Mouse (Mus musculus) neutrophil, adult 5-6 weeks (primary cell): ENCODE data around the gene Fus. TPM values are rescaled to one million over a fixed set of nuclear protein-coding genes. Genes with fewer than 3 reads are reported as not detected.
A peak's percentile ranks its signal among the peaks of the same experiment; 100 is the strongest.

Source experiments
- ATAC-seq: fragments of 151-379, 151-347 bp; 2 replicates; pipeline ENCODE4 v1.8.0; 2017; ENCODE audit warnings: mild to moderate bottlenecking, moderate TSS enrichment; ENCODE audit not compliant: insufficient number of reproducible peaks, poor library complexity, low FRiP score, severe bottlenecking; ENCODE audit errors: extremely low read depth
- total RNA-seq: library from RNA; stranded (forward); fragments of 200-1000 nt; gene quantifications from 2 replicates; pipeline ENCODE4 v1.2.3, GENCODE M21; 2017

Gene Fus
- 121 and 134 TPM in 2 replicates for total RNA-seq

DNA sequence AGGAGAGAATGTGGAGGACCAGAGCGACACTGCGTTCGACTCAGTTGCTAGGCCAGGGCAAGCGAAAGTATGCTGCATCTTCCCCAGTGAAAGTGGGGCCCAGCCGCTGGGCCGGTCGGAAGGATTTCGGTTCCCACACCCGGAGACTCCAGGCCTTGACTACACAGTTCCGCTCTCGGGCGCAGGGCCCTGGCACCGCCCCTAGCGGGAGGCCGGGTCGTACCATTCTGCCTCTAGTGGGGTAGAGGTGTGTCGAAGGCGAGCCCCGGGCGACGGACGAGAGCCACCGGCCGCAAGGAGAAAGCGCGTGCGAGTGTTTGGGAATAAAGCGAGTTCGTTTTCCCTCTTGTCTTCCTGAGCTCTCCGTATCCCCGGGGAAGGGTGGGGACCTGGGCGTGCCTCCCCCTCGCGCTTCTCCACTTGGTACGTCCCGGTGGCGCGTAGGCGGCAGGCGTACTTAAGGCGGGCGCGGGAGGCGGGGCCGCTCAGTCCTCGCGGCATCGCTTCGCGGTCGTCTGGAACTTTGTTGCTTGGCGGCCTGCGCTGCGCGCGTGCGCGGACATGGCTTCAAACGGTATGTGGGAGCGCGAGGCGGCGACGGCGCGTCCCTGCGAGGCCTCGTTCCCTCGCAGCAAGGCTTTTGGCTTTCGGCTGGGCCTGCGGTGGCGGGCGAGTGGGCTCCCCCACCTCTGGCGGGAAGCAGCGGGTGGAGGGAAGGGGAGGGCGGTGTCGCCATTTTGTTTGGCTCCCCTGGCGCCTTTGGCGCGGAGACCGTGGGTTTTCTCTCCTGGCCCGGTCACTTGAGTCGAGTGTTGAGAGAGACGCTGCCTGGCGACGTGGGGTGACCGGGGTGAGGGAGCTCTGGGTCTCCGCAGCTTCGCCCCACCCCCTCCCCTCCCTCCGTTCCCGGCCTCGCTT lies at the start of gene Fus:
Fus (plus strand) TSS at position 454 of the 918 bp plus-strand sequence.
- peak; percentile 91 for ATAC-seq

DNA sequence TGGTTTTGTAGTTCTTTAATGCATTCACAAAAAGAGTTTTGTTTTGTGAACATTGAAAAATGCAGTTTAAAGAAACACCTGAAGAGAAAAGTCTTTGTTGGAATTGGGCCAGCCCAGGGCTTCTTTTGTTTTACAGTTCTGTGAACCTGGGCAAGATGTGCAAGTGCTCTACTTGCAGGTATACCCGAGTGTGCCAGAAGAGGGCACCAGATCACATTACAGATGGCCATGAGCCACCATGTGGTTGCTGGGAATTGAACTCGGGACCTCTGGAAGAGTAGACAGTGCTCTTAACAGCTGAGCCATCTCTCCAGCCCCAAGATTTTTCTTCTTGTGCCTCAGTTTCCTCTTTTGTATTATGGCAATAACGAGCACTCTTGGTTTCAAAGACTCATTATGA lies 49.1 kb upstream of the Fus start:
- no peak for ATAC-seq

DNA sequence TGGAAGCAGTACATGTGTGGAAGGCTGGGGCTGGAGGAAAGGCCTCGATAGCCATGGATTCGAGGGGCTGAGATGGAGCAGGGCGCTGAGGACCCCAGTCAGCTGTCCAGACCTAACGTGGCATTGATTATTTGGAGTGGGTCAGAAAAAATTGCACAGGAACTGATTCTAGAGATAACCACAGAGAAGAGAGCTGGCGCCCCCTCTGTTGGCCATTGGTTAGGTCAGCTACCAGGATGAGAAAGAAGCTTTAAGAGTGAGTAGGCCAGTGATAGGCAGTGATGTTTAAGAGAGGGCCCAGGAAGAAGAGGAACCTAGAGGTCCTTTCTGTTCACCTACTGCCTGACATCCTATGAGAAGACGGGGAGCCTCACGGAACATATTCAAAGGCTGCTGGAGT lies 48.0 kb upstream of the Fus start:
- ATAC-seq = no peak

DNA sequence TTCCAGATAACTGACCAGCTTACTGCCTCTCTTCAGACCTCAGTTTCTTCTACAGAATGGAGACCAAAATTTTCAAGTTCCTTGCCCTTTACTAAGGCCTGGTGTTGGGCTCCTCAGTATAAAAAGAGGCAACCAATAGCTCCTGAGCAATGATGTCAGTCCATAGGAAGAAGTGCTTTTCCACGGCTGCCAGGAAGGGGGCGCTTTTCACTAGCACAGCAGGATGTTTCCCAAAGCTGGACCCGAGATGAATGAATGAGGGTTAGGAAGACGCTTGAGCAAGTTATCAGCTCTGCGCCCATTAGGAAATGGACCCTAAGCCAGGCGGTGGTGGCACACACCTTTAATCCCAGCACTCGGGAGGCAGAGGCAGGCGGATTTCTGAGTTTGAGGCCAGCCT lies 45.7 kb upstream of the Fus start:
- no peak for ATAC-seq

DNA sequence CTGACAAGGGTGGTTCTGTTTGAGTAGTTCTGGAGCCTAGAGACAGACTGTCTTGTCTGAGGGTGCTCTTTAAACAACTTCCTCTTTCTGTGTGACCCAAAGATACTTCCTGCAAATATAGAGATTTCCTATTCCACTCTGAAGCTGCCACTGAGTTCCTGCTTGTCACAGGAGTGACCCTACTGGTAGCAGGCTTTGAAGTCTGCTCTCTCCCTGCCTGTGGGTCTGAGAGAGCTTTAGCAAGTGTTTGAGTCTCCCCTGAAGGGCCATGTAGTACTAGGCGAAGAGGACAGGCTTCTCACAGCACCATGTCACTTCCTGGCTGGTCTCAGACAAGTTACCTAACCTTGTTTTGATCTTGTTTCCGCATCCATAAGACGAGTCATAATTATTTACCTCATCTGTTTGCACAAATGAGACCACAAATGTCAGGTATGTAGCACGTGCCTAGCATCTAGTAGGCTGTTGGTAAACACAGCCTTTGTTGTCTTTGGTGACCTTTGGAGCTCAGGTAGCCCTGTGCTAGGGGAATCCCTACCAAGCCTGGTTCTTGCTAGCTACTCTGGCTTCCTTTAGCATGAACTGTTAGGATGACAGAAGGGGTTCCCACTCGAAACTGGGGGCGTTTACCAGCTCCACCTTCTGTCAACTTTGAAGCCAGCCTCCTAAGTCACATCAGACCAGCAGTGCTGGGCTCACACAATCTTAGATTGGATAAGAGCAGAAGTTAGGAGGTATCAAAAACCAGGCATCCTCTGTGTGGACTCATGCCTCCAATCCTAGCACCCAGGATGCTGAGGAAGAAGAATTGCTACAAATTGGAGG lies 44.6 kb upstream of the Fus start:
- ATAC-seq = peak; percentile 74

- no peak for ATAC-seq
Observed at GRCm38 (mm10) chr7:127923714-127924113, 43.5 kb upstream of the Fus start.

- no peak for ATAC-seq
Observed at GRCm38 (mm10) chr7:127925252-127925651, 42.0 kb upstream of the Fus start.

DNA sequence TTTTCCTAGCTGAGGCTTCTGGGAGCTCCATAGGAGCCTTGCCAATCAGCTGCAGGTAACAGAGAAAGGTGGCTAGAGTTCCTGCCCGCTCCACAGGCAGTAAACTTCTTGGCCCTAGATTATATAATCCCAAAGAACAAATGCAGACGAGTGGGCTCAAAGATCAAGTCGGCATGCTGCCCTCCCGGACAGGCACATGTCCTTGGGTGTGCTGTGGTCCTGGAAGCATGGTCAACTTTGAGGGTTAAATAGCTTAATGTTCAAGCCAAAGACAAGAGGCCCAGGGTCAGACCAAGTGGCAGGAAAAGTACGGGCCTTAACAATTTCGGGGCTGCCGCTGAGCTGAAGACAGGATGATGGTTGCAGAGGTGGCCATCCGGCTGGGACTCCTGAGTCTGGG lies 41.2 kb upstream of the Fus start:
- no peak for ATAC-seq

- ATAC-seq = no peak
Observed at GRCm38 (mm10) chr7:127926846-127927245, 40.4 kb upstream of the Fus start.

DNA sequence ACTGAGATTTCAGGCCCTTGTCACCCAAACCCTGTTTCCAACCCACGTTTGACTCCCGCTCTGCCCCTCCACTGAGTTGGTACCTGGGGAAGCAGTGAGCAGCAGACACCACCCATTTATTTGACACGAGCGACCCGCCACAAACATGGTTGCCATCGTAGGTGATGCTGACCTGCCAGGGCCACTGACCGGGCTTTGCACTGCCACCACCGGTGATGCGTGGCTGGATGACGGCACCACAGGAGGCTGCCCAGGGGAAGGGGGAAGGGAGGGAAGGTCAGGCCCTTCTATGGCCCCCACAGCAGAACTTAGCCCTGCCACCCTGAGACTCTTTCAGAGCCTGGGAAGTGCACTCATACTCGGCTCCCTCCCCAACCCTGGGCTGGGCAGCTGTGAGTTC lies 39.5 kb upstream of the Fus start:
- no peak for ATAC-seq

DNA sequence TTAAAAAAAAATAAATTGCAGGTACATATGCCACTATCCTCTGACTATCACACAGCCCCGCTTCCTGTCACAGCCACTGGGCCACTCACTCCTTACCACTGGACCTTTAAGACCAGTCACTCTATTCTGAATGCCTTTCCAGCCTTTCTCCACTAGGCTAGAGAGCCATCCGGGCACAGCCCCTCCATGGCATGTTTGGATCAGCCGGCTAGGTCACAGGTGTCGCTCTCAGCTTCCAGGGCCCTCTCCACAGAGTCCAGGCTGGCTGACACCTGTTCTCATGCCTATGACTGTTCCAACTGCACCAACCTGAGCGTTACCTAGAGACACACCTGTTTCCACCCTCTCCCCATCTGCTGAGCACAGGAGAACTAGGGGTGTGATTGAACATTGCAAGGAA lies 38.7 kb upstream of the Fus start:
- no peak for ATAC-seq

DNA sequence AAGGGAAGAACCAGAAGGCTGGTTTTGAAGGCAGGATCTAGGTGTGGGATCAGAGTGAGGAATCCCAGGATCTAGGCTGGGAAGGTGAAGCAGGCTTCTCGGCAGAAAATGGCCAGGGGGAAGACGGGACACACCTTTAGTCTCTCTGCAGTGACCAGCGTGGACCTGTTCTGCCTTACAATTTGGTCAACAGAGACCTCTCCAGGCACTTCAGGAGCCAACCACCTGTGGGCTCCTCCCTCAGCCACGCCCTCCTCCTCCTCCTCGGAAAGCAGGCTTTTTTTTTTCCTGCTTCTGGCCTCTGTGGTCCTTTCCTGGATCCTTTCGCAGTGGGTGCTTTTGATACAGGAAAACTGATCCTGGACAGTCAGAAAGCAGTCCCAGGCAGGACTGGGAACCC lies 37.3 kb upstream of the Fus start, which contains the start of gene Prss8:
Prss8 (minus strand) TSS at position 182 of the 400 bp plus-strand sequence.
- ATAC-seq = no peak

DNA sequence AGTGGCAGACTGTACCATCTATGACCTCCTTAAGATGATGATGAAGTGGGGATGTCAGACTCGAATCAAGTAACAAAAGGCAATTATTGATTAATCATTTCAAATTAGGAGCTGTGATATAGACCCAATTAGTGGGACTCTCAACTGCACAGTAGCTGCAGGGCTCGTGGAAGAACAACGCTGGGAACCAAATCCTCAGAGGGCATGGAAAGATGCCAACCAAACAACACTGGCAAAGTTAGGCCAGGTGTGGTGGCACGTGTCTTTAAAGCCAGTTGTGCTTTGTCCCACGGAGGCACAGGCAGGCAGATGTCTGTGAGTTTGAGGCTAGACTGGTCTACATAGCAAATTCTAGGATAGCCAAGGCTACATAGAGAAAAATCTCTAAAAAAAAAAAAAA lies 36.6 kb upstream of the Fus start:
- no peak for ATAC-seq

GRCm38 (mm10) chr7:127931351-127932135 lies 35.7 kb upstream of the Fus start:
- ATAC-seq = no peak

DNA sequence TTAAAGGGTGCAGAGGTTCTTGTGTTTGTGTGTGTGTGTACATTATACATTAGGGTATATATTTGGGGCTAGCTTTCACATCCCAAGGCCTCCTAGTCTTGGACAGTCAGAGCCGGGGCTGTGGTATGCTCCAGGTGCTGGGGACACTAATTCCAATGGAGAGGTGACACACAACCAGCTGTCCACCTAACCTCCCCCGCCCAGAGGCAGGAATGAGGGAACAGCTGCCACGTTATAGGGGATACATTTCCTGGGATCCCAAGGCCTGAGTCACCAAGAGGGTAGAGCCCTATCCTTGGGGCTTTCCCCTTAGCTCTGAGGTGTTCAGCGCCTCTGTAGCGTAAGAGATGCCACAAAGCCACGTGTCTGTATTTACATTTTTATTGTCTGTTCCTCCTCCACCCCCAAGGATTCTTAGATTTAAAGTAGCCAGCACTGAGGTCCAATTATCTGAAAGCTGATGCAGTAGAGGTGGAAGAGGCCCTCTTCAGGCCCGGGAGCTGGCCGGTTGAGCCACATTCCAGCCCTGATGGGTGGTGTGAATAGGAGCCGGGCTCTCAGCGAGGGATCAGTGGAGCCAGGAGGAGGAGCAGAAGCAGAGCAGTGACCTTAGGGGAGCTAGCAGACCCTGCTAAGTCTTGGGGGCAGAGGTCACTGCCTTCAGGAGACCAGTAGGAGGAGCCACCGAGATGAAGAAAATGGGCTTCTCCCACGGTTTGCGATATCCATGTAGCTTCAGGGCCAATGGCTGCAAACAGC lies 34.8 kb upstream of the Fus start:
- ATAC-seq = no peak

DNA sequence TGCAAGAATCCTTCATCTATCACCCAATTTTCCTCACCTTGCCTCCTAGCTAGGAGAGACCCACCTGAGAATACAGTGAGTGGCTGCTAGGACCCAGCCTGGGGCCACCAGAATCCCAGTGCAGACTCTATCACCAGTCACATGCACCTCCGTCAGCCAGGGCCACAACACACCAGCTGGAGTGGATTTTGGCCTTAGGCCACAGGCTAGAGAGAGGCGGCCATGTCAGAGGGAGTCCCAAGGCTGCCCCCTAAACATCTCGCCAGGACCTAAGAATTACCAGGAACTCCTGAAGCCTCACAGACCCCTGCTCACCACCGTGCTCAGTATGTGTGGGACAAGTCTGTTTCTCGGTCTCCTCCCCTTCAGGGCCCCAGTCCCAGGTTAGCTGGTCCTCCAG lies 33.2 kb upstream of the Fus start:
- ATAC-seq = no peak

DNA sequence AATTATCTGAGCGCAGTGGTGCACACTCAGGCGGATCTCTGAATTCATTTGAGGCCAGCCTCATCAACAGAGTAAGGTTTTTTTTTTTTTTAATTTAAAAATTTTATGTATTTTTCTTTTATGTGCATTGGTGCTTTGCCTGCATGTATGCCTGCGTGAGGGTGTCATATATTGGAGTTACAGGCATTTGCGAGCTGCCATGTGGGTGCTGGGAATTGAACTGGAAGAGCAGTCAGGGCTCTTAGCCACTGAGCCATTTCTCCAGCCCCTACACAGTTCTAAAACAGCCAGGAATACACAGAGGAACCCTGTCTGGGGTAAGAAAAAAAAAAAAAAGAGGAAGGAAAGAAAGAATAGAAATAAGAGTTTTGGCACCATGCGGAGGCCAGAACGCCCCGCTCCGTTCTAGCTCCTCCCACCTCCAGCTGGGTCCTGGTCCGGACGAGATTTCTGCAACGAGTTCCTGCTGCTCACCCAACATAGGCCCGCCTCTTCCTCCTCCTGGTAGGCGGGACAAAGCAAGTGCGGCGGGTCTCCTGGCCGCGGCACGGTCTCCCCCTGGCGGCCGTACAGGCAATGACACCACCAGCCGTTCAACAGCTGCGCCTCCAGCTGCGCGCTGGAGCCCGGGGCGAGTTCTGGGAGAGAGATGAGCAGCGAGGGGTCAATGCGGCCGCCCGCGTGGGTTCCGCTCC lies 32.1 kb upstream of the Fus start:
- ATAC-seq = peak; percentile 97

- no peak for ATAC-seq
Observed at GRCm38 (mm10) chr7:127935748-127936159, 31.5 kb upstream of the Fus start.
